Mouse (Mus musculus) hindbrain, embryonic 16.5 days (tissue): ENCODE measurements around the gene Deaf1. TPM values are rescaled to one million over a fixed set of nuclear protein-coding genes. Genes with fewer than 3 reads are reported as not detected.
A peak's percentile ranks its signal among the peaks of the same experiment; 100 is the strongest.

Source experiments
- ATAC-seq: fragments of 200-750 bp; cut with Nextera tagmentation; 2 replicates; pipeline ENCODE4 v1.8.0; 2017; ENCODE audit warnings: moderate TSS enrichment, moderate library complexity
- H3K27ac ChIP-seq: fragments of 300-500 bp; sonication (generic); 2 replicates; pipeline ENCODE4 v1.5.1; 2014; ENCODE audit warnings: low read depth, mild to moderate bottlenecking, control low read depth, low read length, moderate library complexity
- H3K27me3 ChIP-seq: fragments of 300-500 bp; sonication (generic); replicated peaks from 2 replicates; pipeline ENCODE4 v1.6.1; 2014; ENCODE audit warnings: low read length; ENCODE audit not compliant: control insufficient read depth, insufficient read depth
- H3K36me3 ChIP-seq: fragments of 300-500 bp; sonication (generic); 2 replicates; pipeline ENCODE4 v1.6.1; 2014; ENCODE audit warnings: mild to moderate bottlenecking, low read length, moderate library complexity, mixed read lengths; ENCODE audit not compliant: control insufficient read depth, insufficient read depth
- H3K4me1 ChIP-seq: fragments of 300-500 bp; sonication (generic); 2 replicates; pipeline ENCODE4 v1.6.1; 2014; ENCODE audit warnings: low read depth, low read length; ENCODE audit not compliant: control insufficient read depth, insufficient read depth
- H3K4me2 ChIP-seq: fragments of 300-500 bp; sonication (generic); 2 replicates; pipeline ENCODE4 v1.6.1; 2014; ENCODE audit warnings: mild to moderate bottlenecking, low read length, control low read depth, moderate library complexity
- H3K4me3 ChIP-seq: fragments of 300-500 bp; sonication (generic); 2 replicates; pipeline ENCODE4 v1.5.1; 2014; ENCODE audit warnings: mild to moderate bottlenecking, low read length, control low read depth, moderate library complexity
- H3K9ac ChIP-seq: fragments of 300-500 bp; sonication (generic); 2 replicates; pipeline ENCODE4 v1.6.1; 2014; ENCODE audit warnings: low read depth, mild to moderate bottlenecking, control low read depth, low read length, moderate library complexity
- H3K9me3 ChIP-seq: fragments of 300-500 bp; sonication (generic); 2 replicates; pipeline ENCODE4 v1.6.1; 2014; ENCODE audit warnings: mild to moderate bottlenecking, low read length, moderate library complexity; ENCODE audit not compliant: control insufficient read depth
- WGBS: fragments of 180-500 bp; shearing (Covaris S2); extraction: QIAGEN DNeasy Blood & Tissue Kit; methylation state at CpG from one replicate; pipeline ENCODE4 v1.1.7; 2014; 5-methylcytosine and 5-hydroxymethylcytosine counted together
- polyA plus RNA-seq: library from polyadenylated mRNA; unstranded; fragments of >200 nt; fragmentation: Nextera tagmentation; extraction: Ambion mirVana; gene quantifications from 2 replicates; pipeline ENCODE4 v1.2.1, GENCODE M21; 2015

Deaf1 gene
- polyA plus RNA-seq, 1 experiment from 2014 or later: 202 TPM

- WGBS: 80% methylated on average over 5 of the region's 5 CpGs
- Histone ChIP-seq H3K27me3 (no peaks in the 10 kb centered on the region), H3K4me3 (no peak overlapping the region), H3K36me3 (peaks cover 58% of the 10 kb centered on the region), H3K9me3 (no peaks in the 10 kb centered on the region), H3K27ac (no peak overlapping the region), H3K4me2 (no peak overlapping the region), H3K4me1 (no peaks in the 10 kb centered on the region), H3K9ac (no peak overlapping the region)
- ATAC-seq: no peak
These were observed 11.5 kb downstream of the Deaf1 start for GRCm38 (mm10) chr7:141315974-141316373.

GRCm38 (mm10) chr7:141315076-141315475, 12.4 kb downstream of the Deaf1 start:
- peaks cover 60% of the 10 kb centered on the region for H3K36me3 ChIP-seq
- H3K4me1 ChIP-seq: no peaks in the 10 kb centered on the region
- H3K9me3 ChIP-seq: no peaks in the 10 kb centered on the region
- no peaks in the 10 kb centered on the region for H3K27me3 ChIP-seq
- whole genome bisulfite sequencing: 89% methylated on average over 8 of the region's 8 CpGs
- H3K27ac ChIP-seq: no peak overlapping the region
- H3K4me3 ChIP-seq: no peak overlapping the region
- H3K9ac ChIP-seq: no peak overlapping the region
- no peak overlapping the region for H3K4me2 ChIP-seq
- no peak for ATAC-seq

GRCm38 (mm10) chr7:141314416-141314815, 13.1 kb downstream of the Deaf1 start:
- H3K9ac ChIP-seq: no peak overlapping the region
- H3K36me3 ChIP-seq: peaks cover 63% of the 10 kb centered on the region
- ATAC-seq: no peak
- H3K27me3 ChIP-seq: no peaks in the 10 kb centered on the region
- H3K4me1 ChIP-seq: no peaks in the 10 kb centered on the region
- no peak overlapping the region for H3K27ac ChIP-seq
- H3K4me3 ChIP-seq: no peak overlapping the region
- no peak overlapping the region for H3K4me2 ChIP-seq
- no peaks in the 10 kb centered on the region for H3K9me3 ChIP-seq
- WGBS: 90% methylated on average over 2 of the region's 2 CpGs

- Histone ChIP-seq H3K4me3 (no peak overlapping the region), H3K27ac (no peak overlapping the region), H3K9ac (no peak overlapping the region), H3K27me3 (no peaks in the 10 kb centered on the region), H3K4me2 (no peak overlapping the region), H3K4me1 (no peaks in the 10 kb centered on the region), H3K9me3 (no peaks in the 10 kb centered on the region), H3K36me3 (peaks cover 53% of the 10 kb centered on the region)
- ATAC-seq: no peak
- WGBS: 92% methylated on average over 4 of the region's 4 CpGs
These were observed 23.0 kb downstream of the Deaf1 start for GRCm38 (mm10) chr7:141304537-141304936.

GRCm38 (mm10) chr7:141302702-141303268, 24.7 kb downstream of the Deaf1 start:
- Histone ChIP-seq H3K9ac (no peak overlapping the region), H3K36me3 (peaks cover 51% of the 10 kb centered on the region), H3K4me2 (no peak overlapping the region), H3K27ac (no peak overlapping the region), H3K4me3 (no peak overlapping the region), H3K27me3 (no peaks in the 10 kb centered on the region), H3K4me1 (no peaks in the 10 kb centered on the region), H3K9me3 (no peaks in the 10 kb centered on the region)
- no peak for ATAC-seq
- 88% methylated on average over 1 of the region's 1 CpGs for WGBS

GRCm38 (mm10) chr7:141301386-141301785, 26.1 kb downstream of the Deaf1 start:
- Histone ChIP-seq H3K27me3 (no peaks in the 10 kb centered on the region), H3K9ac (no peak overlapping the region), H3K4me1 (no peaks in the 10 kb centered on the region), H3K4me3 (no peak overlapping the region), H3K27ac (no peak overlapping the region), H3K4me2 (no peak overlapping the region), H3K36me3 (peaks cover 45% of the 10 kb centered on the region), H3K9me3 (no peaks in the 10 kb centered on the region)
- WGBS: 96% methylated on average over 9 of the region's 9 CpGs
- ATAC-seq: no peak

- H3K27me3 ChIP-seq: peaks cover 14% of the 10 kb centered on the region
- peaks cover 5% of the 10 kb centered on the region for H3K4me1 ChIP-seq
- ATAC-seq: no peak
- no peaks in the 10 kb centered on the region for H3K9me3 ChIP-seq
- H3K27ac ChIP-seq: no peak overlapping the region
- no peak overlapping the region for H3K9ac ChIP-seq
- peaks cover 36% of the 10 kb centered on the region for H3K36me3 ChIP-seq
- no peak overlapping the region for H3K4me3 ChIP-seq
- WGBS: 95% methylated on average over 8 of the region's 8 CpGs
- H3K4me2 ChIP-seq: no peak overlapping the region
These were observed 28.3 kb downstream of the Deaf1 start for GRCm38 (mm10) chr7:141299175-141299574.

GRCm38 (mm10) chr7:141297926-141298650, 29.4 kb downstream of the Deaf1 start:
- Histone ChIP-seq H3K9ac (no peak overlapping the region), H3K27me3 (peaks cover 19% of the 10 kb centered on the region), H3K4me2 (no peak overlapping the region), H3K36me3 (peaks cover 29% of the 10 kb centered on the region), H3K27ac (no peak overlapping the region), H3K4me1 (peaks cover 13% of the 10 kb centered on the region), H3K9me3 (no peaks in the 10 kb centered on the region), H3K4me3 (no peak overlapping the region)
- WGBS: 84% methylated on average over 3 of the region's 3 CpGs
- no peak for ATAC-seq

GRCm38 (mm10) chr7:141294479-141294878, 33.0 kb downstream of the Deaf1 start:
- Histone ChIP-seq H3K4me3 (peak overlapping the region; percentile 37), H3K36me3 (peaks cover 5% of the 10 kb centered on the region; the same call in 1 of the 2 replicates), H3K9ac (no peak overlapping the region; the same call in 1 of the 2 replicates), H3K9me3 (no peaks in the 10 kb centered on the region), H3K4me2 (peak overlapping the region; percentile 68), H3K27ac (no peak overlapping the region), H3K4me1 (peaks cover 20% of the 10 kb centered on the region), H3K27me3 (peaks cover 34% of the 10 kb centered on the region)
- ATAC-seq: no peak
- 6% methylated on average over 16 of the region's 22 CpGs for WGBS
